Mouse (Mus musculus): ENCODE measurements around the gene Frrs1. TPM values are rescaled to one million over a fixed set of nuclear protein-coding genes. Genes with fewer than 3 reads are reported as not detected.

The Frrs1 gene
- polyA plus RNA-seq, 2 experiments: 20.5 to 30.5 TPM

GRCm38 (mm10) chr3:116862621-116863020, 3.4 kb downstream of the Frrs1 start:
- Histone ChIP-seq H3K4me1 (replicated peaks; ENCODE audit: control insufficient read depth in 2 of 2, insufficient read depth in 2 of 2, low read length in 1 of 2) (peaks cover 42 to 49% of the 10 kb centered on the region in 2 experiments), H3K27me3 (ENCODE audit: control insufficient read depth, insufficient read depth, low read length) (no peaks in the 10 kb centered on the region), H3K36me3 (replicated peaks; ENCODE audit: control insufficient read depth, insufficient read depth, low read depth) (peaks cover 16% of the 10 kb centered on the region), H3K9me3 (ENCODE audit: control insufficient read depth, low read length) (no peaks in the 10 kb centered on the region), H3K4me2 (ENCODE audit: low read depth) (peak overlapping the region; percentile 98), H3K27ac (peak overlapping the region; percentile 38), H3K9ac (replicated peaks) (peak overlapping the region; percentile 72), H3K4me3 (ENCODE audit: insufficient read depth in 1 of 2, low read depth in 2 of 2, low read length in 2 of 2) (peak overlapping the region; percentile 82 to 87)
- DNase-seq (ENCODE audit: low read depth in 3 of 3, low spot score in 3 of 3) (no peak), ATAC-seq (ENCODE audit: insufficient read depth) (no peak)
- 30% methylated on average over 1 of the region's 1 CpGs for WGBS (ENCODE audit: insufficient replicate concordance)
- TF ChIP-seq CTCF (IDR thresholded peaks at IDR 0.05; ENCODE audit: low read depth): no peak
- no peak for TF ChIP-seq EP300 (IDR thresholded peaks at IDR 0.05; ENCODE audit: low read depth)

GRCm38 (mm10) chr3:116864421-116864820, 5.2 kb downstream of the Frrs1 start:
- Histone ChIP-seq H3K4me1 (replicated peaks; ENCODE audit: control insufficient read depth in 2 of 2, insufficient read depth in 2 of 2, low read length in 1 of 2) (peaks cover 26 to 32% of the 10 kb centered on the region in 2 experiments), H3K27me3 (ENCODE audit: control insufficient read depth, insufficient read depth, low read length) (no peaks in the 10 kb centered on the region), H3K4me3 (ENCODE audit: insufficient read depth in 1 of 2, low read depth in 2 of 2, low read length in 2 of 2) (peak overlapping the region; percentile 17 to 87), H3K36me3 (replicated peaks; ENCODE audit: control insufficient read depth, insufficient read depth, low read depth) (peaks cover 21% of the 10 kb centered on the region), H3K27ac (peak overlapping the region; percentile 44), H3K9me3 (ENCODE audit: control insufficient read depth, low read length) (no peaks in the 10 kb centered on the region), H3K4me2 (ENCODE audit: low read depth) (peak overlapping the region; percentile 98), H3K9ac (replicated peaks) (peak overlapping the region; percentile 37)
- 40% methylated on average over 5 of the region's 5 CpGs for WGBS (ENCODE audit: insufficient replicate concordance)
- no peak for DNase-seq (ENCODE audit: low read depth in 3 of 3, low spot score in 3 of 3)
- TF ChIP-seq EP300 (IDR thresholded peaks at IDR 0.05; ENCODE audit: low read depth) (no peak), CTCF (IDR thresholded peaks at IDR 0.05; ENCODE audit: low read depth) (no peak)
- no peak for ATAC-seq (ENCODE audit: insufficient read depth)

GRCm38 (mm10) chr3:116865199-116865636, 6.0 kb downstream of the Frrs1 start:
- DNase-seq (ENCODE audit: low read depth in 3 of 3, low spot score in 3 of 3): peak in 1 of 3 experiments; percentile 41
- Histone ChIP-seq H3K27me3 (ENCODE audit: control insufficient read depth, insufficient read depth, low read length) (no peaks in the 10 kb centered on the region), H3K4me3 (ENCODE audit: insufficient read depth in 1 of 2, low read depth in 2 of 2, low read length in 2 of 2) (peak overlapping the region; percentile 3 to 34; a peak in 3 of 4 replicates), H3K9ac (replicated peaks) (peak overlapping the region; percentile 28; the same call in 1 of the 2 replicates), H3K27ac (peak overlapping the region; percentile 58), H3K9me3 (ENCODE audit: control insufficient read depth, low read length) (no peaks in the 10 kb centered on the region), H3K4me2 (ENCODE audit: low read depth) (peak overlapping the region; percentile 98), H3K36me3 (replicated peaks; ENCODE audit: control insufficient read depth, insufficient read depth, low read depth) (peaks cover 21% of the 10 kb centered on the region), H3K4me1 (replicated peaks; ENCODE audit: control insufficient read depth in 2 of 2, insufficient read depth in 2 of 2, low read length in 1 of 2) (peaks cover 22 to 27% of the 10 kb centered on the region in 2 experiments)
- peak; percentile 30; the same call in 1 of the 2 replicates for TF ChIP-seq EP300 (IDR thresholded peaks at IDR 0.05; ENCODE audit: low read depth)
- no peak for TF ChIP-seq CTCF (IDR thresholded peaks at IDR 0.05; ENCODE audit: low read depth)
- ATAC-seq (ENCODE audit: insufficient read depth): peak; percentile 32
- WGBS (ENCODE audit: insufficient replicate concordance): 0% methylated on average over 1 of the region's 1 CpGs

GRCm38 (mm10) chr3:116870372-116870771, 11.1 kb downstream of the Frrs1 start:
- no peak for DNase-seq (ENCODE audit: low read depth in 3 of 3, low spot score in 3 of 3)
- H3K4me2 ChIP-seq (ENCODE audit: low read depth): no peak overlapping the region
- H3K36me3 ChIP-seq (replicated peaks; ENCODE audit: control insufficient read depth, insufficient read depth, low read depth): peaks cover 45% of the 10 kb centered on the region
- TF ChIP-seq EP300 (IDR thresholded peaks at IDR 0.05; ENCODE audit: low read depth): no peak
- TF ChIP-seq CTCF (IDR thresholded peaks at IDR 0.05; ENCODE audit: low read depth): no peak
- no peak overlapping the region for H3K4me3 ChIP-seq (ENCODE audit: insufficient read depth in 1 of 2, low read depth in 2 of 2, low read length in 2 of 2)
- no peak for ATAC-seq (ENCODE audit: insufficient read depth)
- H3K9ac ChIP-seq (replicated peaks): no peak overlapping the region
- H3K27ac ChIP-seq: no peak overlapping the region
- H3K9me3 ChIP-seq (ENCODE audit: control insufficient read depth, low read length): no peaks in the 10 kb centered on the region
- no peaks in the 10 kb centered on the region for H3K27me3 ChIP-seq (ENCODE audit: control insufficient read depth, insufficient read depth, low read length)
- H3K4me1 ChIP-seq (replicated peaks; ENCODE audit: control insufficient read depth in 2 of 2, insufficient read depth in 2 of 2, low read length in 1 of 2): peaks cover 2 to 11% of the 10 kb centered on the region in 2 experiments
- WGBS (ENCODE audit: insufficient replicate concordance): 81% methylated on average over 3 of the region's 3 CpGs

GRCm38 (mm10) chr3:116882221-116882960, 23.1 kb downstream of the Frrs1 start:
- ATAC-seq (ENCODE audit: insufficient read depth): no peak
- 87% methylated on average over 14 of the region's 14 CpGs for WGBS (ENCODE audit: insufficient replicate concordance)
- H3K9me3 ChIP-seq (ENCODE audit: control insufficient read depth, low read length): no peaks in the 10 kb centered on the region
- H3K9ac ChIP-seq (replicated peaks): no peak overlapping the region
- TF ChIP-seq EP300 (IDR thresholded peaks at IDR 0.05; ENCODE audit: low read depth) (no peak), CTCF (IDR thresholded peaks at IDR 0.05; ENCODE audit: low read depth) (no peak)
- no peak overlapping the region for H3K27ac ChIP-seq
- DNase-seq (ENCODE audit: low read depth in 3 of 3, low spot score in 3 of 3): no peak
- no peaks in the 10 kb centered on the region for H3K27me3 ChIP-seq (ENCODE audit: control insufficient read depth, insufficient read depth, low read length)
- no peak overlapping the region for H3K4me3 ChIP-seq (ENCODE audit: insufficient read depth in 1 of 2, low read depth in 2 of 2, low read length in 2 of 2)
- peaks cover 89% of the 10 kb centered on the region for H3K36me3 ChIP-seq (replicated peaks; ENCODE audit: control insufficient read depth, insufficient read depth, low read depth)
- H3K4me2 ChIP-seq (ENCODE audit: low read depth): no peak overlapping the region
- no peaks in the 10 kb centered on the region for H3K4me1 ChIP-seq (replicated peaks; ENCODE audit: control insufficient read depth in 2 of 2, insufficient read depth in 2 of 2, low read length in 1 of 2)

Data from liver, embryonic 14.5 days (tissue).